Mouse (Mus musculus) thymus, postnatal 14 days (tissue): ENCODE measurements at regions not wholly inside any gene's neighbourhood (a gene's known extent, or its start where the extent isn't known, plus 50 kb on each side); places are given as distances from the start of the nearest gene placed in this dataset.
"Not testable (repeated sequence)": the region's sequence is repeated elsewhere in the genome, so short reads cannot be mapped to it uniquely, and the experiment has no call there.

Experiments
- DNase-seq: peaks from one replicate; pipeline ENCODE4 v3.0.0; 2021

DNA sequence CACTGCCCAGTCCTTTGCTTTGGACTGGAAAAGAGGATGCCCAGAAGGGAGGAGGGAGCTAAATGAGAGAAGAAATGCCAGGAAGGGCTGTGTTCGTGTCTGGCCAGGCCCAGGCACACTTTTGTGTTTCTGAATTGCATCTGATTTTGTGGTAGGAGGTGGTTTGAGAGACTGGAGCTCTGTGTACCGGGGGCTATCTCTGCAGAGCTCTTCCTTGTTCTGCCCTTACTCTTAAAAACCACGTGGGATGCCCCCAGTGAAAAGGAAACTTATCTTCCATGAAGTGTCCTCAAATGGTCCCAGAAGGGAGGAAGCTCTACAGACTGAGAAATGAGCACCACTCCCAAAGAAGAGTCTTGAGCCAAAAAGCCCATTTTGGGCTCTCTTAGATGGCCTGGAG, 106.0 kb upstream of the Gmds start:
- DNase-seq = no peak

- no peak for DNase-seq
These were observed 103.5 kb upstream of the Gmds start for GRCm38 (mm10) chr13:32442025-32442424.

DNA sequence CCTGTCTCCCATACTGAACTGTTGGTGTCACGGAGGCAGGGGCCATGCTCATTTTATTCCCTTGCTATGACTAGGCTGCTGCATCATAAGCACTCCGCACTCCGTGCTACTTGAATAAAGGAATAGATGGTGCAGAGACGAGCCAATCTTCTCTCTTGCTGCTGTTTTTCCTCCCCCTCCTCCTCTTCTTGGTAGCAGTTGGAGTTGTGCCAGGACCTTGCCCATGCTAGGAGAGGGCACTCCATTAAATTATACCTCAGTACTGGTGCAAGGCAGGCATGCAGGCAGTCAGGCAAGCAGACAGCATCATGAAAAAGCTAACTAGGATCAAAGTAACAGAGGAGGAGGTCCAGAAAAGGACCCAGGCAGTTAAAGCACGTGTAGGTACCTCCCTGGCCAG, 96.6 kb upstream of the Gmds start:
- DNase-seq = no peak

- no peak for DNase-seq
These were observed 89.9 kb upstream of the Gmds start for GRCm38 (mm10) chr13:32428482-32428881.

- no peak for DNase-seq
These were observed 88.4 kb upstream of the Gmds start for GRCm38 (mm10) chr13:32426906-32427305.

- no peak for DNase-seq
These were observed 87.7 kb upstream of the Gmds start for GRCm38 (mm10) chr13:32426199-32426598.

- not testable (repeated sequence) for DNase-seq
These were observed 86.0 kb upstream of the Gmds start for GRCm38 (mm10) chr13:32424543-32424942.

DNA sequence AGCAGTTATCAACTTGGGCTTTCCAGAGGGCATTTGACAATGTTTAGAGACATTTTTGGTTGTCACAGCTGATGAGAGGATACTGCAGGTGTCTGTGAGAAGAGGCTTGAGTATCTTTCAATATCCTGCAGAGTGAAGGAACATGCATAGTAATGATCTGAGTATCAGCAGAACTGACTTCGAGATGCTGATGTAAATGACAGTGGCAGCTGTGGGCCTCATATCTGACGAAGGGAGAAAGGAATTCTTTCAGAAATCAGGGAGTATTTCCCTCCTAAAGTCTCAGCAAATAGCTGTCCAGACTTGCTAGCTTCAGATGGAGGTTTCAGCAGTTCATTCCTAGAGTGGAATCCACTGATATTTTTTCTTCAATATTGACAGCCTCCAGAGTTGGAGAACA, 83.9 kb upstream of the Gmds start:
- no peak for DNase-seq

DNA sequence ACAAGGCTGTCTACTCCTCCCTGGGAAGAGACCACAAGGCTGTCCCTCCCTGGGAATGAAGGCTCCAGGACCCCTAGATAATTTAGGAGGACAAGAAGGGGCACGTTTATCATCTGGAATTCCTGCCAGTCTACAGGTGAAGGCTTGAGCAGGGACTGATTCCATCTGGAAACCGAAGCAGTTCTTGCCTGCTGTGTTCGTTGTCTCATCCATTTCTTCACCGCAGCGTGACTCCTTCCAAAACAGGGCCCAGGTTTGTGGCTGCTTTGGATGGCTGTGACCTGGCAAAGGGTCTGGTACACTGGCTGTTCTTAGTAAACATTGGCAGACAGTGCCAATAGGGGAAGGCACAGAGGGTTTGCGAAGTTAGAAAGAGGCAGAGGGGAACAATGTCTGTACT, 80.8 kb upstream of the Gmds start:
- no peak for DNase-seq

DNA sequence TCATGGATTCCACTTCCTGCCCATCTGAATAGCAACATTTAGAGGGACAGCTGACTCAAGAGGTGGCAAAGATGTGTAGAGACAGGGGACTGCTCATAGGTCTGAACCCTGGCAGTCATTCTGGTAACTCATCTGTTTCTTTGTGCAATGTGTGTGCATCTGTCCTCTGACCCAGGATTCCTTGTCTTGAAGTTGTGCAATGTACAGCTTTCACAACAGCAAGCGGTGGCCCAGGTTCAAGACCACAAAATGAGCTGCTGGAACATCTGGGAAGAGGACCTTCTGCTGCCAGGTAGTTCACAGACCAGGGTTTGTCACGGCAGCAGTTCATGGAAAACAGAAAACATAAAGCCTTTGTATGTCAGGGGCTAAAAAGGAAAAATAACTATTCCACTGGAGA, 80.1 kb upstream of the Gmds start:
- no peak for DNase-seq

DNA sequence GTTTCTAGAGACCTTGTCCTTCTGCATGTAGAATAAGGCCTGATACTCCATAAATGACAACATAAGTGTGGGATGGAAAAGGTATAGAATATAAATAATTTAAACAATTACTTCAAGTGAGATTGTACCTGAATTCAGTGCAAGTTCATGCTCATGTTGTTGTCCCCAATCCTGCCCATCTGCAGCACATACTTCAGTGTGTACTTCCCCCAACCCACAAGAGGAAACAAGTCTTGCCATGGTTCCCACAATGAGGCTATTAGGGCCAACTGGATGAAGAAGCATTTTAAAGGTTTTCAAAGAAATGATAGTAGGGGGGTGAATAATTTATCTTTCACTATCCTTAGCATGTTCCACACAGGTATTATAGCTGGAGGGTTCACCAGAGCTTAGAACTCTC, 79.4 kb upstream of the Gmds start:
- no peak for DNase-seq

DNA sequence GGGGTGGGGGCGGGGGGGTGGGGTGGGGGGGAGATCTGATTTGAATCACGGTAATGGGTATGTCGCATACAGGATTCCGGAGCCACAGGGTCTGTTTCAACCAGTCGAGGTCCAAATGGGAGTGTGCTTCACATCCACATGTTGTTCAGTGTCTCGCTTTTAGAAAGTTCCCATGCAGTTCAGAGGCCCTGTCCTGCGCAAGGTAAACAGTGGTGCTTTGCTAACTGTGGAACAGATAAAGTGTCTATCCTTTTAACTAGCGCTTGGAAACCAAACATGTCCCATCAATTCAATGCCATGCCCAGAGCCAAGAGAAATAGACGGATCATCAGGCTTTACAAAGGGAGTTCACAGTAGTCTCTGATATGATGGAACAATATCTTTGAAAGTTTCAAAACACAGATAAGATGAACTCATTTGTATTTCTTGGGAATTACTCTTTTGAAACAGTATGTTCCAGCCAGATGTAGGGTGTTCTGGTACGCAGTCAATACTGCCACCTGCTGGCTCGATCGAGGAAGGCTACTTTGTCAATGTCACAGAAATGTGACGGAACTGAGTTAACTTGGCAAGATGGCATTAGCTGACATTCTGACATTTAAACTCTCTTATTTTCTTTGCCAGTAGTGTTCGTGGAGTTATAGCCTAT, 72.9 kb upstream of the Gmds start:
- peak; percentile 61 for DNase-seq

GRCm38 (mm10) chr13:32410065-32410464, 71.5 kb upstream of the Gmds start:
- no peak for DNase-seq

DNA sequence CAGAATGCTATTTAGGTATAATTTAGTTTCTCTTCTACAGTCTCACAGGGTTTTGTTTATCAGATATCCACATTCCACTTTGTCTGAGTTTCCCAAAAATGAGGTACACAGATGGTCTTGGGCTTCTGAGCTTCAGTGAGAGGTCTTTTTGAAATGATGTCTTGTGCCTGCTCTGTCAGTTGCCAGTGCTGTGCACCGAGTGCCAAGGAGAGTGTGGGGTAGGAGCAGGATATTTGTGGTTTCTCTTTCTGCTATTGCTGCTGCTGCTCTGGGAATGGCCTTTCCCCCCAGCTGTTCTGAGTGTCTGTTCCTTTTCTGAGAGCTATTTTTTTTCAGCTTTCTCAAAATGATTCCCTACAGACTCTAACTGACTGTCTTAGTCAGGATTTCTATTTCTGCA, 60.1 kb upstream of the Gmds start:
- DNase-seq = no peak
